Comparison of ENCODE assay signal across 8 mouse cellular contexts in genomic region chr3:32616331-32617052, GRCm38 (mm10). TPM values are rescaled to one million over a fixed set of nuclear protein-coding genes. Genes with fewer than 3 reads are reported as not detected.
DNase-seq lines count a peak whose midpoint lies in the region; ATAC-seq lines count a peak whose summit lies in the region.

TSS of gene Gnb4 (minus strand) at chr3:32616585.

- peak within 1 kb of the TSS; percentile 69 for H3K4me3 ChIP-seq in limb, embryonic 15.5 days
- peak within 1 kb of the TSS; percentile 71 for H3K4me3 ChIP-seq in midbrain, embryonic 15.5 days
- H3K4me3 ChIP-seq in stomach, embryonic 15.5 days (replicated peaks): peak within 1 kb of the TSS; percentile 64

- H3K4me2 ChIP-seq in limb, embryonic 15.5 days: peak within 1 kb of the TSS; percentile 59
- H3K4me2 ChIP-seq in midbrain, embryonic 15.5 days: peak within 1 kb of the TSS; percentile 56
- peak within 1 kb of the TSS; percentile 69 for H3K4me2 ChIP-seq in stomach, embryonic 15.5 days

- no peaks in the 10 kb centered on the region; the same call in 1 of the 2 replicates for H3K36me3 ChIP-seq in limb, embryonic 15.5 days
- H3K36me3 ChIP-seq in midbrain, embryonic 15.5 days (replicated peaks): no peaks in the 10 kb centered on the region
- H3K36me3 ChIP-seq in stomach, embryonic 15.5 days: no peaks in the 10 kb centered on the region

- 1% methylated on average over 59 of the region's 83 CpGs for WGBS in limb, embryonic 15.5 days
- under 1% methylated on average over 50 of the region's 83 CpGs for WGBS in midbrain, embryonic 15.5 days
- under 1% methylated on average over 37 of the region's 83 CpGs for WGBS in stomach, embryonic 15.5 days

- no peaks in the 10 kb centered on the region for H3K9me3 ChIP-seq in limb, embryonic 15.5 days
- no peaks in the 10 kb centered on the region for H3K9me3 ChIP-seq in midbrain, embryonic 15.5 days
- no peaks in the 10 kb centered on the region for H3K9me3 ChIP-seq in stomach, embryonic 15.5 days

- peaks cover 8% of the 10 kb centered on the region for H3K4me1 ChIP-seq in limb, embryonic 15.5 days
- peaks cover 10% of the 10 kb centered on the region for H3K4me1 ChIP-seq in midbrain, embryonic 15.5 days
- no peaks in the 10 kb centered on the region for H3K4me1 ChIP-seq in stomach, embryonic 15.5 days

- no peaks in the 10 kb centered on the region for H3K27me3 ChIP-seq in limb, embryonic 15.5 days
- H3K27me3 ChIP-seq in midbrain, embryonic 15.5 days (replicated peaks): no peaks in the 10 kb centered on the region
- H3K27me3 ChIP-seq in stomach, embryonic 15.5 days (replicated peaks): no peaks in the 10 kb centered on the region

- peak; percentile 21 for DNase-seq in gastrocnemius, adult 18-20 months (ENCODE audit: low spot score)
- no peak for DNase-seq in gastrocnemius, adult 8-10 months (ENCODE audit: low spot score in 2 of 2)
- peak; percentile 91 for DNase-seq in embryo, embryonic 11 days
- DNase-seq in kidney, adult 11 months: peak; percentile 13

- ATAC-seq in granulocyte monocyte progenitor cell, adult 5-6 weeks (replicated peaks; ENCODE audit: poor library complexity, severe bottlenecking): peak; percentile 70
- peak; percentile 88 for ATAC-seq in limb, embryonic 15.5 days (ENCODE audit: insufficient number of reproducible peaks, low FRiP score, low TSS enrichment, low read depth)
- peak; percentile 94 for ATAC-seq in midbrain, embryonic 15.5 days (replicated peaks)
- peak; percentile 88 for ATAC-seq in stomach, embryonic 15.5 days (ENCODE audit: insufficient read depth, low FRiP score, low read depth)

- peak within 1 kb of the TSS; percentile 87 for H3K27ac ChIP-seq in limb, embryonic 15.5 days
- peak within 1 kb of the TSS; percentile 77 for H3K27ac ChIP-seq in midbrain, embryonic 15.5 days
- peak within 1 kb of the TSS; percentile 82 for H3K27ac ChIP-seq in stomach, embryonic 15.5 days

- peak within 1 kb of the TSS; percentile 64 for H3K9ac ChIP-seq in limb, embryonic 15.5 days
- H3K9ac ChIP-seq in midbrain, embryonic 15.5 days: peak within 1 kb of the TSS; percentile 65
- H3K9ac ChIP-seq in stomach, embryonic 15.5 days: peak within 1 kb of the TSS; percentile 46

RNA-seq across cellular contexts. Expression of gene Gnb4, which starts in this region (rescaled TPM):
- total RNA-seq in gastrocnemius, adult 18-20 months (2021): 1 to 10 TPM; 3.4 to 5.5 TPM
- 1 to 10 TPM; 3.1 to 5.4 (median 4.8) TPM for total RNA-seq in gastrocnemius, adult 8-10 months (2022)
- 3.8 and 5.4 TPM in 2 replicates for total RNA-seq in granulocyte monocyte progenitor cell, adult 5-6 weeks (2014; fragmentation: Nextera tagmentation)
- 1.7 and 4.4 TPM in 2 replicates for total RNA-seq in granulocyte monocyte progenitor cell, adult 5-6 weeks (2017)
- 92.8 and 98.0 TPM in 2 replicates for polyA plus RNA-seq in limb, embryonic 15.5 days (2015; fragmentation: Nextera tagmentation; extraction: Ambion mirVana)
- polyA plus RNA-seq in midbrain, embryonic 15.5 days (2015; fragmentation: Nextera tagmentation; extraction: Ambion mirVana): 86.4 and 90.4 TPM in 2 replicates
- 62.3 and 69.6 TPM in 2 replicates for polyA plus RNA-seq in stomach, embryonic 15.5 days (2015; fragmentation: Nextera tagmentation; extraction: Ambion mirVana)

Comparison
In these comparisons a context has a peak if more than half of its experiments do, and no peak if none do; other contexts are left out.
1. DNase-seq: peak in gastrocnemius, adult 18-20 months (single experiment), embryo, embryonic 11 days (single experiment) and kidney, adult 11 months (single experiment); none in gastrocnemius, adult 8-10 months (0 of 2).
2. Peak in every context shown above with its lines, with median percentiles within 50 percentile points of each other: ATAC-seq, H3K27ac ChIP-seq, H3K4me2 ChIP-seq, H3K4me3 ChIP-seq and H3K9ac ChIP-seq.